Mouse (Mus musculus) testis, postnatal 10 days (tissue): ENCODE data around the gene Bcar3.

Experiments
- DNase-seq: peaks from one replicate; pipeline ENCODE4 v3.0.0; 2021; ENCODE audit warnings: low spot score

Bcar3 gene

DNA sequence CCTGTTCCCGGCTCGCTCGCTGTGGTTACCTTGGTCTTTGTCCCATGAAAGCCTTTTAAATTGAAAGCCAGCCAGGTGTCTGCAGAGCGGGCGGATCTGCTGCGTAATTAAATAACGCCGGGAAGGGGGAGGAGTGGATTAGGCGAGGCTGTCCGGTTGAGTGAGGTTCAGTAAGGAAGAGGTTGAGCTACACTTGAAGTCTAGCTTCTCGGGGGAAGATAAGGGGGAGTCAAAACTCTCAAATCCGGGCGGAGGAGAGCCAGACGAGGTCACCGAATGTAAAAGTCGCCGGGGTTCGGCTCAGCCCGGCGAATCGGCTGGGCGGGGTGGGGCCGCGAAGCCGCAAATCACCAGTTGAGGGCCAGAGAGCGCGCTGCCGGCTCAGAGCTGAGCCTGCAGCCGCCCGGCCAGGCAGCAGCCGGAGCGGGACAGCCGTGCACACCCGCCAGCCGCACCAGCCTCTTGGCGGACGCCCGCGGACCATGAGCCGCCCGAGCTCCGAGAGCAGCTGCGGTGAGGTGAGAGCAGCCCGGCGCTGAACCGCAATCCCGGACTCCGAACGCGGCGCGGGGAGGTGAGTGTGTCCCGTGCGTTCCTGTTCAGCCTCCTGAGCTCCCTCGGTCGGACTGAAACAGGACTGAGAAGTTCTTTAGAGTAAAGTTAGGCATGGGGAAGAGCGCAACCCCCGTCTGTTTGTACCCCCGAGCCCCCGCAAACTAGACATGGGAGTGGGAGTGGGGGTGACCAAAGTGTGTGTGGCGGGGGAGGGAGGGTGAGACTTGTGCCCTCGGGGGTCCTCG, 125.9 kb downstream of the Bcar3 start:
- peak; percentile 82 for DNase-seq

GRCm38 (mm10) chr3:122420410-122420774, 126.5 kb downstream of the Bcar3 start:
- peak; percentile 61 for DNase-seq

DNA sequence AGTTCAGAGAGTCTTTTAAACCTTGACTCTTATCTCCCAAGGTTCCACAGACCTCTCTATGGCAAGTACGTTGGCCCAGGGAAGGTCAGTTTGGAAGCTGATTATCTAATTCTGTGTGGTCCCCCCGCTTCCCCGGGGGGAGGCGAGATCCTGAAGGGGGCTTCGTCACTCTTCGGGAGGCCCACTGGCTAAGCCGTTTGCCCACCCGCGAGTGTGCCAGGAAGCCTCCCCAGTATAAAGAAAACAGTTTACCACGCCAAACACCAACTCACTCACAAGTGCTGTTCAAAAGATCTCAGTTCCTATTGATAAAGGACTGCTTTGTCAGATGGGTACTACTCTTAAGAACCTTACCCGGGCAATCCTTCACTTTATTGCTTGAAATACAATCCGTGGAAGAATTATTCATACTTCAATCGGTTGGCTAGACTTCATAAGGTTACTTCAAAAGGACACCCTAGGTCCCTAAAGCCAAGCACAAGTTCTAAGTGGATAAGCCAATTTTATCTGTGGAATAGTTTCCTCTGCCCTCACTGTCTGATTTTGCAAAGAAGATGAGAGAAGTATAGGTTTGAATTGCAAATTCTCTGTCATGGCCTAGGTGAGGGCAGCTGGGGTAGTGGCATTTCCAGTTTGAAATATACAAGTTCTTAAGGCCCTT, 127.2 kb downstream of the Bcar3 start:
- no peak for DNase-seq

DNA sequence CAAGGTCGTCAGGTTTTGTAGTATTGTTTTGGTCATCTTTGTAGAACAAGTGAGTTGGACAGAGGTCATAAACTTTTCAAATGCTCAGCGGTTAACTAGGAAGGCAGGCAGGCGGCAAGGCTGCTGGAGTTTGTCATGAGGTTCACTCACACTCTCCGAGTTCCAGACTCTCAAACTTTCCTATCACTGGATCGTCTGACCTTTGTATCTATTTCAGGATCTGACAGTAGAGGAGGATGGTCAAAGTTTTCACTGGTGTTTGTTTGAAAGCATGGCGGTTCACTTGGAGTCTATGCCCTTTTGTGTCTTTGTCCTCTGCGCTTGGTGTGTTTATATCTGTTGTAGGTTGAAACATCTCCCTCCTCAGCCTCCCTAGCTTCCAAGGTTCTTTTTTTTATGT, 127.9 kb downstream of the Bcar3 start:
- no peak for DNase-seq

DNA sequence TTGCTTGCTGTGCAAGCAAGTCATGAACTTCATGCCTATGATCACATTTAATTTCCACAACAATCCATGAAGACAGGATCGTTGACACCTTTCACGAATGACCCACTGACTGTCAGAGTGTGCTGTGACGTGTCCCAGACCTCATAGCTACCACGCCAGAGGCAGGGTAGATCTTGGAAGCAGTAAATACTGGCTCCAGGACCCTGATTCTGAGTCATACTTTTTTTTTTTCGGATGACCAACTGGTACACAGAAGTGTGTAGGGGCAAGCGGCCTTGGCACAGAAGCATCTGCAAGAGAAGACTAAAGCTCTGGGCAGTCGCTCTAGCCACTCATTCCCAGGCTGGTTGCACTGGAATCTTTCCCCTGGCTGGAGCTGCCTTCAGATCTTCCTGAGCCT, 128.3 kb downstream of the Bcar3 start:
- no peak for DNase-seq

GRCm38 (mm10) chr3:122423643-122424042, 129.7 kb downstream of the Bcar3 start:
- DNase-seq = no peak

DNA sequence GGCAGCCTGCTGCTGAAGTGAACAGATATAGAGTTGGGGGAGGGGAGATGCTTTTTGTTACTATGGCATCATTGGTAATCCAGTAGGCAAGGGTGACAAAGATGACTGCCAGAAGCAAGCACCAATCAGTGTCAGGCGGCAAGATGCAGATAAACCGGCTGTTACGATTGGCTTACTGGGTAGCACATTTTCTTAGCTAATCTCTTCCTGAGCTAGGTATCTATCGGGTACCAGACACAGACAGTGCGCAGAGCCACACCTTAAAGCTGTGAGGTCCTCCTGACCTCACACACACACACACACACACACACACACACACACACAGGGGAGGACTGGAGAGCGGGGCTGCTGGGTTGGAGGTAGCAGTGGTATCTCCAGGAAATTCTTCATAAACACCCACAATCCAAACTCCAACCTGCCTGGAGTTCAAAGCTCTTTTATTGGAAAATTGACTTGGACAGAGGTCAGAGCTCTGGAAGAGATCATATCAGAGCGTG, 134.4 kb downstream of the Bcar3 start:
- DNase-seq = no peak

GRCm38 (mm10) chr3:122430780-122431497, 137.0 kb downstream of the Bcar3 start:
- DNase-seq = no peak

DNA sequence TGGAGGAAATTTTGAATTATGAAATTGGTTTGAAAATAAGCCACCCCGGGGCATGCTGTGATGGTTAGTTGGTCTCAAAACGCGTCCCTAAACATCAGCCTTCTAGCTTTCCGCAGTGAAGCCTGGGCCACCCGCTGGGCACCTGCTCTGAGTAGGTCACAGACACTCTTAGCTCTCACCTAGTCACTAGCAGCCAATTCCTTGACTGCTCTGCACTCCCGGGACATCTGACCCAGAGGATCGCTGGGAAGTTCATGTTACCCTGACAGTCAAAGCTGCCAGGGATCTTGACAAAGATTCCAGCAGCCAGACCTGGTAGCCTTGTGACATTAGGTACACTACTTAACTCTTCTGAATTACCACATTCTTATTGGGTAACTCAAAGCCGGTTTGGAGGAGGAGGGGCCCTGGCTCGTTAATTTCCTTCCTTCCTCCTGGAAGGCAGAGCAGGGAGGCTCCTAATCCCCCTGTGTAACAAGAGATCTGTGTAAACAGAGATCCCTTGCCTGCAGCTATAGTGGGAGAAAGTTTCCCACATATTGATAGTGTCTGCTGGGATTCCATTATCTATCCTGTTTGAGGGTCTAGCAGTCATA, 139.0 kb downstream of the Bcar3 start:
- no peak for DNase-seq

- DNase-seq = no peak
Measured at GRCm38 (mm10) chr3:122433975-122434626, 140.2 kb downstream of the Bcar3 start.

DNA sequence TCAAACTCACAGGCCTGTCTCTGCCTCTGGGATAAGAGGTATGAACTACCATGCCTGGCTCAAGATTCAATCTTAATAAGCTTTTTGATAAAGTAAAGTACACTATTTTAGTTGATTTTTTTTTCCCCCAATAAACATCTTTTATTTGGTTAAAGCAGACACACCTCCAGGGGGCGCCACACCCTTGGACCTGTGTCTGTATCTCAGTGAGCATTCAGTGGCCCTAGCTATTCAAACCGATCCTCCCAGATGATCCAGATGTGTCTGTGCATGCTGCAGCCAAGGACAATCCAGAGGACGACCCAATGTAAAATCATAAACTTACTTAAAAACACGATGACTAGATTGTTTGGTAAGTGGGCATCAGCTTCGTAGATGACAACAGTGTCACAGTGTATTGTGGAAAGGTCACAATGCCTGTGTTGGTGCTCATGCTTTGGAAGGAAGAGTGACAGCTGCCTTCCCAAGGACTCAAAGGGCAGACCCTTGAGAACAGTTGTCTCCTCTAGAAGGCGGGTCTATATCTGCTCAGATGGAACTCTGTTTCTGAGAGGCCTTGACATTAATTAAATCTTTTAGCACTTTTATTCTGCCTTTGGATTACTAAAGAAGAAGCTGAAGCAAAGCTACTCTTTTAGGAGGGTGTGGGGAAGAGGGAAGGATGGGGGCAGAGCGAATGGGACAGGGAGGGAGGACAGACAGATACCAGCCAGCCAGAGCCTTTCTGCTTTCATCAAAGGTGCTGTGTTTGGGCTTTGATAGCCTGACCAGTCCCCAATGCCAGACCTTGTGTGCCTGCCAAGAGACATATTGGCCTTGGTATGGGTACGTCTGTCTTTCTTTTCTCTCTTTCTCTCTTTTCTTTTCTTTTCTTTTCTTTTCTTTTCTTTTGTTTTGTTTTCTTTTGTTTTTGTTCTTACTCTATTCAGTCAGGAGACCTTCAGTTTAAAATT, 141.3 kb downstream of the Bcar3 start:
- peak; percentile 68 for DNase-seq

GRCm38 (mm10) chr3:122438143-122438825, 144.3 kb downstream of the Bcar3 start:
- DNase-seq = no peak

DNA sequence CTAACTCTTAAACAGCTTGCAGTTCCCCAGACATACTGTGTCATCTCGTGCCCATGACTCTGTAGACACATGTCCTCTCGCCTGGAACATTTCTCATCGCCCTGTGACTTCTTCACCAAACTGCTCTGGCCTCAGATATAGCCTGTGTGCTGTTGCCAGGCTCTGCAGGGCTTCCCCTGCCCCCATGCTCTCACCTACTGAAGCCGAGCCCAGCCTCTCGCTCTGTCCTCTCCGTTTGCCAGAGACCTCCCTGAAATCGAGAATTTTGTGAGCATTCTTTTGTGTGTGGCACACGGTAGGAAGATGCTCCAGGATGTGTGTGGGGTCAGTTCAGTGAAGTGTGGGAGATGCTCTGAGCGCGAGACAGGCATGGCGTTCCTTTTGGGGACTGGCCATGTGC, 151.8 kb downstream of the Bcar3 start:
- no peak for DNase-seq

DNA sequence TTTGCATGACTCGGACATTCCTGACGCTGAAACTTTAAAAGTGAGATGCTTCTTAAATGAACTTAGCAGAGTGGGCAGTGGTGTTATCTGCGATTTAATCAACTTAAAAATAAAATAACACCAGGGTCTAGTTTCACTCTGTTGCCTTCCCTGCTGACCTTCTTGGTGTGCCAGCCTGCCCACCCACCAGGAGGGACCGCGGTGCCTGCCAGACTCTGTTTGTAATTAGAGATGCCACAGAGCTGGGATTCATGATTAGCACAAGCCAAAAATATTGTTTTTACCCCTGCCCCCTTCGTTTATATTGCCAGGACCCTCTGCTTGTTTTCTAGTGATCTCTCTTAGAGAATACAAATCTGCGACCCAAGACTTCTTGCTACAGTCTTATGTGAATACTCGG, 152.7 kb downstream of the Bcar3 start:
- no peak for DNase-seq

- no peak for DNase-seq
Measured at GRCm38 (mm10) chr3:122448196-122448595, 154.3 kb downstream of the Bcar3 start.

DNA sequence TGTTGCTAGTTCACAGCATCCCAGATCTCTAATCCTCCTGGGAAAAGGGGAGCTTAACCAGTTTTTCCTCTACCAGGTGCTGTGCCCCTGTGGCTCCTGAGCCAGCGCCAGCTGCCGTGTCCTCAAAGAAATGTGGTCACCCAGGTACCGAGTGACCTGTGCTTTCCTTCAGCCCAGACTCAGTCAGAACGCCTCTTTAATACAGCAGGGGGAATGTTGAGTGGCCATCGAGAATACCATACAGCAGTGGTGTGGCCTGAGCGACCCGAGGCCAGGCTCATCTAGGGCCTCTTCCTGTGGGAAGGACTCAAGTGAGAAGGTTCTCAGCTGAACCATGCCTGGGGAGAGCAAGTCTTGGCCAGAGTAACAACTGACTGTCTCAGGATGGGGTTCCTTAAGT, 156.1 kb downstream of the Bcar3 start:
- DNase-seq = no peak

GRCm38 (mm10) chr3:122453875-122454274, 159.9 kb downstream of the Bcar3 start:
- peak; percentile 63 for DNase-seq

- DNase-seq = no peak
Measured at GRCm38 (mm10) chr3:122456156-122456555, 162.2 kb downstream of the Bcar3 start.

GRCm38 (mm10) chr3:122456807-122457206, 162.9 kb downstream of the Bcar3 start:
- no peak for DNase-seq

GRCm38 (mm10) chr3:122457723-122458122, 163.8 kb downstream of the Bcar3 start:
- DNase-seq = no peak
